Mouse (Mus musculus) limb, embryonic 11.5 days (tissue): ENCODE measurements at regions not wholly inside any gene's neighbourhood (a gene's known extent, or its start where the extent isn't known, plus 50 kb on each side); places are given as distances from the start of the nearest gene placed in this dataset.

Experiments
- ATAC-seq: fragments of 200-750 bp; cut with Nextera tagmentation; 2 replicates; pipeline ENCODE4 v1.8.0; 2017; ENCODE audit warnings: low read depth; ENCODE audit not compliant: insufficient number of reproducible peaks, low FRiP score, low TSS enrichment
- DNase-seq: peaks from one replicate; pipeline ENCODE4 v3.0.0-alpha.2; 2015; ENCODE audit warnings: low spot score
- H3K27ac ChIP-seq: fragments of 300-500 bp; sonication (generic); replicated peaks from 2 replicates; pipeline ENCODE4 v1.5.1; 2014; ENCODE audit warnings: low read depth, mild to moderate bottlenecking, low read length
- H3K27me3 ChIP-seq: fragments of 300-500 bp; sonication (generic); 2 replicates; pipeline ENCODE4 v1.6.1; 2014; ENCODE audit warnings: mild to moderate bottlenecking, low read length, mixed read lengths; ENCODE audit not compliant: control insufficient read depth, insufficient read depth
- H3K36me3 ChIP-seq: fragments of 300-500 bp; sonication (generic); 2 replicates; pipeline ENCODE4 v1.6.1; 2014; ENCODE audit warnings: mild to moderate bottlenecking, low read length, moderate library complexity, mixed read lengths; ENCODE audit not compliant: control insufficient read depth, insufficient read depth
- H3K4me1 ChIP-seq: fragments of 300-500 bp; sonication (generic); 2 replicates; pipeline ENCODE4 v1.6.1; 2014; ENCODE audit warnings: low read length, mixed read lengths; ENCODE audit not compliant: control insufficient read depth, insufficient read depth
- H3K4me2 ChIP-seq: fragments of 300-500 bp; sonication (generic); 2 replicates; pipeline ENCODE4 v1.6.1; 2014; ENCODE audit warnings: low read depth, mild to moderate bottlenecking, moderate library complexity; ENCODE audit not compliant: severe bottlenecking
- H3K4me3 ChIP-seq: fragments of 300-500 bp; sonication (generic); 2 replicates; pipeline ENCODE4 v1.5.1; 2014; ENCODE audit warnings: low read depth, low read length
- H3K9ac ChIP-seq: fragments of 300-500 bp; sonication (generic); 2 replicates; pipeline ENCODE4 v1.6.1; 2014; ENCODE audit warnings: mild to moderate bottlenecking, low read length
- H3K9me3 ChIP-seq: fragments of 300-500 bp; sonication (generic); 2 replicates; pipeline ENCODE4 v1.6.1; 2016; ENCODE audit warnings: low read length; ENCODE audit not compliant: control insufficient read depth
- WGBS: fragments of 180-500 bp; shearing (Covaris S2); extraction: QIAGEN DNeasy Blood & Tissue Kit; methylation state at CpG from one replicate; pipeline ENCODE4 v1.1.7; 2014; 5-methylcytosine and 5-hydroxymethylcytosine counted together

GRCm38 (mm10) chr19:18128786-18129185 lies 291.4 kb upstream of the Pcsk5 start:
- Histone ChIP-seq H3K27ac (no peak overlapping the region), H3K27me3 (no peaks in the 10 kb centered on the region), H3K9ac (no peak overlapping the region), H3K4me2 (no peak overlapping the region), H3K36me3 (no peaks in the 10 kb centered on the region), H3K4me3 (no peak overlapping the region), H3K9me3 (no peaks in the 10 kb centered on the region), H3K4me1 (no peaks in the 10 kb centered on the region)
- DNase-seq (no peak), ATAC-seq (no peak)
- 85% methylated on average over 2 of the region's 2 CpGs for WGBS

GRCm38 (mm10) chr19:18106236-18106635 lies 268.8 kb upstream of the Pcsk5 start:
- WGBS: 64% methylated on average over 6 of the region's 6 CpGs
- no peak for DNase-seq
- Histone ChIP-seq H3K36me3 (no peaks in the 10 kb centered on the region), H3K4me3 (no peak overlapping the region), H3K27ac (no peak overlapping the region), H3K9me3 (no peaks in the 10 kb centered on the region), H3K4me2 (no peak overlapping the region), H3K4me1 (no peaks in the 10 kb centered on the region), H3K27me3 (no peaks in the 10 kb centered on the region), H3K9ac (no peak overlapping the region)
- no peak for ATAC-seq

GRCm38 (mm10) chr19:18104590-18104989 lies 267.2 kb upstream of the Pcsk5 start:
- WGBS: 29% methylated on average over 2 of the region's 2 CpGs
- no peaks in the 10 kb centered on the region for H3K9me3 ChIP-seq
- DNase-seq (no peak), ATAC-seq (no peak)
- no peak overlapping the region for H3K9ac ChIP-seq
- no peaks in the 10 kb centered on the region for H3K36me3 ChIP-seq
- H3K27me3 ChIP-seq: no peaks in the 10 kb centered on the region
- no peak overlapping the region for H3K27ac ChIP-seq
- H3K4me1 ChIP-seq: no peaks in the 10 kb centered on the region
- no peak overlapping the region for H3K4me3 ChIP-seq
- no peak overlapping the region for H3K4me2 ChIP-seq

GRCm38 (mm10) chr19:18101423-18102341 lies 264.2 kb upstream of the Pcsk5 start:
- H3K4me1 ChIP-seq: no peaks in the 10 kb centered on the region
- H3K9me3 ChIP-seq: no peaks in the 10 kb centered on the region
- H3K4me2 ChIP-seq: no peak overlapping the region
- no peak for DNase-seq
- WGBS: 58% methylated on average over 4 of the region's 4 CpGs
- ATAC-seq: no peak
- no peaks in the 10 kb centered on the region for H3K27me3 ChIP-seq
- no peak overlapping the region for H3K9ac ChIP-seq
- no peaks in the 10 kb centered on the region for H3K36me3 ChIP-seq
- no peak overlapping the region for H3K4me3 ChIP-seq
- no peak overlapping the region for H3K27ac ChIP-seq

- no peaks in the 10 kb centered on the region for H3K27me3 ChIP-seq
- no peak overlapping the region for H3K27ac ChIP-seq
- no peak overlapping the region for H3K4me3 ChIP-seq
- no peak overlapping the region for H3K4me2 ChIP-seq
- ATAC-seq (no peak), DNase-seq (no peak)
- no peaks in the 10 kb centered on the region for H3K4me1 ChIP-seq
- H3K9ac ChIP-seq: no peak overlapping the region
- H3K9me3 ChIP-seq: no peaks in the 10 kb centered on the region
- H3K36me3 ChIP-seq: no peaks in the 10 kb centered on the region
- WGBS: 76% methylated on average over 6 of the region's 6 CpGs
Observed at GRCm38 (mm10) chr19:18083312-18083711, 245.9 kb upstream of the Pcsk5 start.

- no peaks in the 10 kb centered on the region for H3K36me3 ChIP-seq
- no peaks in the 10 kb centered on the region for H3K9me3 ChIP-seq
- DNase-seq (peak; percentile 23), ATAC-seq (no peak)
- no peak overlapping the region for H3K9ac ChIP-seq
- H3K4me2 ChIP-seq: no peak overlapping the region
- H3K27ac ChIP-seq: no peak overlapping the region
- peaks cover 7% of the 10 kb centered on the region; the same call in 1 of the 2 replicates for H3K4me1 ChIP-seq
- no peak overlapping the region for H3K4me3 ChIP-seq
- 47% methylated on average over 5 of the region's 5 CpGs for WGBS
- H3K27me3 ChIP-seq: no peaks in the 10 kb centered on the region
Observed at GRCm38 (mm10) chr19:18068919-18069318, 231.5 kb upstream of the Pcsk5 start.

- Histone ChIP-seq H3K4me1 (peaks cover 7% of the 10 kb centered on the region; the same call in 1 of the 2 replicates), H3K9ac (no peak overlapping the region), H3K27ac (no peak overlapping the region), H3K4me2 (no peak overlapping the region), H3K36me3 (no peaks in the 10 kb centered on the region), H3K4me3 (no peak overlapping the region), H3K27me3 (no peaks in the 10 kb centered on the region), H3K9me3 (no peaks in the 10 kb centered on the region)
- DNase-seq: no peak
- no peak for ATAC-seq
- 72% methylated on average over 8 of the region's 8 CpGs for WGBS
Observed at GRCm38 (mm10) chr19:18067855-18068494, 230.5 kb upstream of the Pcsk5 start.

GRCm38 (mm10) chr19:18057256-18057890 lies 219.9 kb upstream of the Pcsk5 start:
- Histone ChIP-seq H3K9me3 (no peaks in the 10 kb centered on the region), H3K4me3 (no peak overlapping the region), H3K27ac (no peak overlapping the region), H3K4me2 (no peak overlapping the region), H3K9ac (no peak overlapping the region), H3K36me3 (no peaks in the 10 kb centered on the region), H3K4me1 (no peaks in the 10 kb centered on the region; the same call in 1 of the 2 replicates), H3K27me3 (no peaks in the 10 kb centered on the region)
- ATAC-seq (no peak), DNase-seq (no peak)
- WGBS: 87% methylated on average over 7 of the region's 7 CpGs
